Mouse (Mus musculus) intestine, embryonic 15.5 days (tissue): ENCODE measurements around the gene Syt2. TPM values are rescaled to one million over a fixed set of nuclear protein-coding genes. Genes with fewer than 3 reads are reported as not detected.
A peak's percentile ranks its signal among the peaks of the same experiment; 100 is the strongest.

Experiments used
- ATAC-seq: fragments of 200-750 bp; cut with Nextera tagmentation; 2 replicates; pipeline ENCODE4 v1.8.0; 2017; ENCODE audit warnings: moderate TSS enrichment, moderate library complexity
- H3K27ac ChIP-seq: fragments of 300-500 bp; sonication (generic); 2 replicates; pipeline ENCODE4 v1.5.1; 2015; ENCODE audit warnings: mild to moderate bottlenecking, inconsistent platforms
- H3K27me3 ChIP-seq: fragments of 300-500 bp; sonication (generic); replicated peaks from 2 replicates; pipeline ENCODE4 v1.6.1; 2015; ENCODE audit warnings: inconsistent platforms
- H3K36me3 ChIP-seq: fragments of 300-500 bp; sonication (generic); 2 replicates; pipeline ENCODE4 v1.6.1; 2015; ENCODE audit warnings: inconsistent platforms
- H3K4me1 ChIP-seq: fragments of 300-500 bp; sonication (generic); replicated peaks from 2 replicates; pipeline ENCODE4 v1.6.1; 2015; ENCODE audit warnings: inconsistent platforms
- H3K4me2 ChIP-seq: fragments of 300-500 bp; sonication (generic); replicated peaks from 2 replicates; pipeline ENCODE4 v1.6.1; 2015; ENCODE audit warnings: mild to moderate bottlenecking, inconsistent platforms
- H3K4me3 ChIP-seq: fragments of 300-500 bp; sonication (generic); replicated peaks from 2 replicates; pipeline ENCODE4 v1.5.1; 2015; ENCODE audit warnings: inconsistent platforms
- H3K9ac ChIP-seq: fragments of 300-500 bp; sonication (generic); 2 replicates; pipeline ENCODE4 v1.6.1; 2015; ENCODE audit warnings: inconsistent platforms
- H3K9me3 ChIP-seq: fragments of 300-500 bp; sonication (generic); 2 replicates; pipeline ENCODE4 v1.6.1; 2016; ENCODE audit warnings: inconsistent platforms
- WGBS: fragments of 180-500 bp; shearing (Covaris S2); methylation state at CpG from one replicate; pipeline ENCODE4 v1.1.7; 2015; 5-methylcytosine and 5-hydroxymethylcytosine counted together
- polyA plus RNA-seq: library from polyadenylated mRNA; unstranded; fragments of >200 nt; fragmentation: Nextera tagmentation; extraction: Ambion mirVana; gene quantifications from 2 replicates; pipeline ENCODE4 v1.2.1, GENCODE M21; 2015

The Syt2 gene
- polyA plus RNA-seq, 1 experiment from 2014 or later, result 2.0 TPM

DNA sequence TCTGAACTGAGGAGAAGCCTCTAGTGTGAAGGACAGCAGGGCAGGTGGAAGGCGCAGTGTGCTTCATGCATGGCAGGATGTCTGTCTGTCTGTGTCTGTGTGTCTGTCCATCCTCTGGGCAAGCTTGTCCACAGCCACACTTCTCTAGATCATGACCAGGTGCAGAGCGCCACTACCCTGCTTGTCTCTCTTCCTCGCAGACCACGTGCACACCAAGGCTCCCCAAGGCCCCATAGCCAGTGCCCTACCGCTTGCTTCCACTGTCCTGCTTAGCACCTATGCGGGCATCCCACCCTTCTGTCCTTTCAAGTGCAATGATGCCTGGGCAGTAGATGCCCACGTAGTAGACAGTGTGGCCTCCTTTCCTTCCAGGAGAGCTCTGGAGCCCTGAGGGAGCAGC is 80.0 kb downstream of the Syt2 start:
- no peaks in the 10 kb centered on the region for H3K27me3 ChIP-seq
- peaks cover 20% of the 10 kb centered on the region for H3K4me1 ChIP-seq
- no peak overlapping the region for H3K4me3 ChIP-seq
- H3K36me3 ChIP-seq, result no peaks in the 10 kb centered on the region
- no peaks in the 10 kb centered on the region for H3K9me3 ChIP-seq
- 91% methylated on average over 7 of the region's 7 CpGs for WGBS
- no peak for ATAC-seq
- H3K27ac ChIP-seq, result no peak overlapping the region
- no peak overlapping the region for H3K9ac ChIP-seq
- H3K4me2 ChIP-seq, result no peak overlapping the region

DNA sequence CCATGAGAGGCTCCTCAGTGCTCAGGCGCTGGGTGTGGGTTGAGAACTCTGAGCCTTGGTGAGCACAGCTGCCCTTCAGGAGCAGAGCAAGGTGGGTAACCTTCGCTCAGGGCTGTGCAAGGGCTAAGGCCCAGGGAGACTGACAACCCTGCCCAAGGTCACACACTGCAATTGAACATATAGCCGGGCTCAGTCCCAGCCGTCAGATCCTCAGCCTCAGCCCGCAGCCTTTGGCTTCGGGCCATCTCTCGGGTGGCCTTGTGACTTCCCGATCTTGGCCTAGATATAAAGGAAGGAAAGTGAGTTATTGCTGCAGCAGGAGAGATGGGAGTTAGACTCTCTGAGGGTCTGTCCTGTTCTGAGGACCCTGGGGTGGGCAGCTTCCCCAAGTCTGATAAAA is 80.8 kb downstream of the Syt2 start:
- no peak overlapping the region for H3K27ac ChIP-seq
- no peak overlapping the region for H3K9ac ChIP-seq
- H3K27me3 ChIP-seq, result no peaks in the 10 kb centered on the region
- no peak overlapping the region for H3K4me2 ChIP-seq
- no peaks in the 10 kb centered on the region for H3K9me3 ChIP-seq
- H3K4me3 ChIP-seq, result no peak overlapping the region
- H3K4me1 ChIP-seq, result peaks cover 20% of the 10 kb centered on the region
- ATAC-seq, result peak; percentile 73
- no peaks in the 10 kb centered on the region for H3K36me3 ChIP-seq
- WGBS, result 41% methylated on average over 8 of the region's 8 CpGs

DNA sequence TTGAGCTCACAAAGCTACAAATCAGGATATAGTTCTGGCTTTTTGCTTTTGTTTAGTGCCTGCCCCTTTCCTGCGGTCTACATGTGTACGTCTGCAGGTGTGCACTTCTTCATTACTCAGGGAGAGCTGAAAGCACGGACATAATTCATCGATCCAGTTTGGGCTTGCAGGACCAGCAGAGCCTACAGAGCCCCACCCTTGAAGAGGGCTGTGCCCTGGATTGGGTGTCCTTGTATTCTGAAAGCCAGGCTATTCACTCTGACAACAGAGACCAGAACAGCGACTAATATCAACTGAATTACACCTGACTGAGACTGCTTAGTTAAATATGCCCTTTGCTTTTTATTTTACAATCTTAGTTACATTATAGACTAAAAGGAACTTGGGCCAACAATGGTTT is 87.2 kb downstream of the Syt2 start:
- Histone ChIP-seq H3K4me1 (peaks cover 3% of the 10 kb centered on the region; the same call in 1 of the 2 replicates), H3K9ac (no peak overlapping the region), H3K27me3 (no peaks in the 10 kb centered on the region), H3K4me3 (no peak overlapping the region), H3K36me3 (no peaks in the 10 kb centered on the region), H3K27ac (peak overlapping the region; percentile 32; the same call in 1 of the 2 replicates), H3K9me3 (no peaks in the 10 kb centered on the region), H3K4me2 (no peak overlapping the region)
- ATAC-seq, result peak; percentile 86
- WGBS, result 60% methylated on average over 5 of the region's 5 CpGs

DNA sequence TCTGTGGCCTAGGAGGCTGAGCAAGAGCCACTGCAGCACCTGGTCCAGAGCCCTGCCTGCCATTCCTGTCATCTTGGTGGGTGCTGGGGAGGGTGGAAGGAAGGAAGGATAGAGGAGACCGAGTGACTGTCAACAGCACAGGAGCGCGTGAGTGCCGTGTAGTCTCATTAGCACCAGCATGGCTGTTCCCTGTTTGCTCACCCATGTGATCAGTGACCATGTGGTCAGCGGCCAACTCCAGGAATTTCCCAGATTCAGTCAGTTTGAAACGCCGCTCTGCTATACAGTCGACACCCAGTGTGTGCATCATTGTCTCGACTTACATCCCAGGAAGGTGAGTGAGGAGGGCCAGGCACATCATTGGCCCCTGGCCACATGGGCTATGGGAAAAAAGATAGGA is 91.0 kb downstream of the Syt2 start:
- no peak for ATAC-seq
- no peak overlapping the region for H3K4me3 ChIP-seq
- H3K9ac ChIP-seq, result no peak overlapping the region
- H3K36me3 ChIP-seq, result no peaks in the 10 kb centered on the region
- no peak overlapping the region for H3K27ac ChIP-seq
- no peaks in the 10 kb centered on the region for H3K9me3 ChIP-seq
- 72% methylated on average over 9 of the region's 9 CpGs for WGBS
- no peaks in the 10 kb centered on the region for H3K27me3 ChIP-seq
- H3K4me2 ChIP-seq, result no peak overlapping the region
- H3K4me1 ChIP-seq, result peaks cover 5% of the 10 kb centered on the region; the same call in 1 of the 2 replicates

DNA sequence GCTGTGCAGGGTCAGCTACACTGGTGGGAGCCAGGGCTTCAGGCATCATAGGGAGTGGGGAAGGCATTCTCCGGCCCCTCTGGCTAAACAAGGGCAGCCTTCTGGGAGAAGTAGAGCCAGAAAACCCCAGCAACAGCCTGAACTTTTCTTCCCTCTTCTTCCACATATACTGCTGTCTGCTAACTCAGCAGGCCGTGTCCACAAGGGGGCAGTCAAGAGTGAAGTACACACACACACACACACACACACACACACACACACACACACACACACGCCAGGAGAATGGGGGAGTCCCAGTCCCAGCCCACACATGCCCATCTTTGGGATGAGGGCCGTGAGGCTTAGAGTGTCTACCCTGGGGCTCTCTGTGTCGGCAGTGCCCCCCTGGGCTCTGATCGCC is 95.0 kb downstream of the Syt2 start:
- no peak overlapping the region for H3K4me2 ChIP-seq
- no peak overlapping the region for H3K27ac ChIP-seq
- H3K9ac ChIP-seq, result no peak overlapping the region
- peak; percentile 18; the same call in 1 of the 2 replicates for ATAC-seq
- H3K4me3 ChIP-seq, result no peak overlapping the region
- H3K27me3 ChIP-seq, result no peaks in the 10 kb centered on the region
- peaks cover 6% of the 10 kb centered on the region for H3K4me1 ChIP-seq
- 72% methylated on average over 5 of the region's 6 CpGs for WGBS
- H3K9me3 ChIP-seq, result no peaks in the 10 kb centered on the region
- H3K36me3 ChIP-seq, result no peaks in the 10 kb centered on the region

DNA sequence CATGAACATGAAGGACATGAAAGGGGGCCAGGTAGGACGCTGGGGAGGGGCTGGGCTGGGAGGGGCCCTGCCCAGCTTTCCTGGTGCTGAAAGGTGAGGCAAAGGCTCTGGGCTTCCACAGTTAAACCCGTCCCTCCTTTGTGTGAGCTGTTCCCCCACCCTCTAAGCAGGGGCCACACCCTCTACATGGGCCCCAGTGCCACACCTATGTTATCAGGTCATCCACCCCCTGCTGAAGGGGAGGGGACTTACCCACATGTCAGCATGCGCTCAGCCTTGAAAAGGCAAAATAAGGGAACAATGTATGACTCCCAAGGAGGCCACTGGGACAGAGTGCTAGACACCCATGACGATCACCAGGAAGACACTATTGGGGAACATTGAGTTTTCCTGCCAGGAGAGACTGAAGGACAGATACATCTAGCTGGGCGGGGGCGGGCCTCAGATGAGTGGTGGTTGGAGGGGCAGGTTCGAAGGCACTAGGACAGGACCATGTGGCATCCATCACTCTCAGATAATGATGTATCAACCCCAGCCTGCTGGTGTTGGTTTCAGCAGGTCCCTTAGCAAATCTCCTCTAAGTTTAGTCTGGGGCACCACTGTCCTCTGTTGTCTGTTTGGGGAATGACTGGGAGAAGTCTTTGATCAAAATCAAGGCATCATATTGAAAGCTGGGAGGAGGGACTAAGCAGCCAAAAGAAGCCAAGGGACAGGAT is 95.6 kb downstream of the Syt2 start:
- Histone ChIP-seq H3K36me3 (no peaks in the 10 kb centered on the region), H3K27me3 (no peaks in the 10 kb centered on the region), H3K27ac (no peak overlapping the region), H3K9ac (no peak overlapping the region), H3K9me3 (no peaks in the 10 kb centered on the region), H3K4me1 (peaks cover 6% of the 10 kb centered on the region), H3K4me2 (no peak overlapping the region), H3K4me3 (no peak overlapping the region)
- ATAC-seq, result peak; percentile 91
- 60% methylated on average over 7 of the region's 7 CpGs for WGBS

DNA sequence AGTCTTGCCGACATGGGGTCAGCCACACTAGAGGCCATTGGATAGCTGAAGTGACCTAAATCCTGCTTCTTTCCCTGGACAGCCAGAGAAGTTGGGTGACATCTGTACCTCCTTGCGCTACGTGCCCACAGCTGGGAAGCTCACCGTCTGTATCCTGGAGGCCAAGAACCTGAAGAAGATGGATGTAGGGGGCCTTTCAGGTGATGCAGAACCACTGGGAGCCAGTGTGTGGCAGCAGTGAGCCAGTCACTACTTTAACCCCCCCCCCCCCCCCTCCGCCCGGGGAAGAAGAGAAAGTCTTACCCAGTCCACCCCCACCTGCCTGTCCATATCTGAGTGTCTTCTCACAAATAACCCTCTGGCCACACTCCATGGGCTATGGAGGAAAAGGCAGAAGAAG is 99.2 kb downstream of the Syt2 start:
- no peak overlapping the region for H3K4me2 ChIP-seq
- WGBS, result 46% methylated on average over 6 of the region's 6 CpGs
- no peak overlapping the region for H3K4me3 ChIP-seq
- no peak for ATAC-seq
- no peak overlapping the region for H3K9ac ChIP-seq
- no peaks in the 10 kb centered on the region for H3K9me3 ChIP-seq
- H3K4me1 ChIP-seq, result peaks cover 18% of the 10 kb centered on the region
- H3K27ac ChIP-seq, result no peak overlapping the region
- H3K27me3 ChIP-seq, result no peaks in the 10 kb centered on the region
- no peaks in the 10 kb centered on the region for H3K36me3 ChIP-seq

DNA sequence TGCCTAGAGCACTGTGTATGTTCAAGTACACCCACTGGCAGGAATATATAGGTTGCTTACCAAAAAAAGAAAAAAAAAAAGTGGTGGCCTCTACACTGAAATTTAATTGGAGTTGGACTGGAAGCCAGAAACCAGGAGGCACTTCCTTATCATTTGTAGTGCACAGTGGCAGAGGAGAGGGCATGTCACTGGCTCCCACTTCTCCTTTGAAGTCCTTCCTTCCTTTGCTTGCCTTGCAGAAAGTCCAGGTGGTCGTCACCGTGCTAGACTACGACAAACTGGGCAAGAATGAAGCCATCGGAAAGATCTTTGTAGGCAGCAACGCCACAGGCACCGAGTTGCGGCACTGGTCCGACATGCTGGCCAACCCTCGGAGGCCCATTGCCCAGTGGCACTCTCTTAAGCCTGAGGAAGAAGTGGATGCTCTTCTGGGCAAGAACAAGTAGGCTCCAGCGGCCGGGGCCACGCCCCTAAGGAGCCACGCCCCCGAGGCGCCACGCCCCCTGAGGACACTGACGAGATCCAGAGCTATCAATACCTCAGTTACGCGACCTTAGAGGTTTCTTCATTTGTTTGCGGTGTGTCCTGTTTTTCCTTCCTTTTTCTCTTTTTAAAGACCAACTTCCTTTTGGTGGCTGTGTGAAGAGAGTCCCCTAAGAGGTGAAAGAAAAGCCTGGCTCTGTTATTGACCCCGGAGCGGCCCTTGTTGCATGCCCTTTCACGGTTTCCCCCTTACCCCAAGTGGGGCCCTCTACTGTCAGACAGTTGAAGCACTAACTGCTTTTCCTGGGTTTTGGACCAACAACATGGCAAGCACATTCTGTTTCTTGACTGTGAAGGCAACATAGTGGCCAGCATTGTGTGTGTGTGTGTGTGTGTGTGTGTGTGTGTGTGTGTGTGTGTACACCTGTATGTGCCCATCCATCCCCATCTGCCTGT is 101.0 kb downstream of the Syt2 start:
- no peaks in the 10 kb centered on the region for H3K27me3 ChIP-seq
- H3K9me3 ChIP-seq, result no peaks in the 10 kb centered on the region
- no peak overlapping the region for H3K9ac ChIP-seq
- no peaks in the 10 kb centered on the region for H3K36me3 ChIP-seq
- peak overlapping the region; percentile 30 for H3K4me2 ChIP-seq
- peaks cover 23% of the 10 kb centered on the region for H3K4me1 ChIP-seq
- no peak overlapping the region for H3K4me3 ChIP-seq
- WGBS, result 22% methylated on average over 23 of the region's 23 CpGs
- ATAC-seq, result peak; percentile 46; the same call in 1 of the 2 replicates
- H3K27ac ChIP-seq, result no peak overlapping the region

DNA sequence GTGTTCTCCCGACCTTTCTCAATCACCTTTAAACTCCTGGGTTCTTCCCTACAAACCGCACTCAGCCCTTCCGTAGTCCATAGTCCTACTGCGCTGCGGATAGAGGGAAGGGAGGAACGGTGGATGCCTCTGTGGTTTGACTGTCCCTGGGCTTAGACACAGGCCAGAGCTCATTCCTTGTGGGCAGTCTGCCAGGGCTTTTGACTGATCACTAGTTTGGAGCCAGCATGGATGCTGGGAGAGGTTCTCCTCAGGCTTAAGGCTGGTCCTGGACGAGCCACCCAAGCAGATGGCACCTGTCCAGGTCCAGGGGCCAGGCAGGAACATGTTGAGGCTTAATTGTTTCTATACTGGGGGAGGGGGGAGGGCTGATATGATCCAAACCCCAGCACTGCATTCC is 103.4 kb downstream of the Syt2 start:
- H3K4me2 ChIP-seq, result no peak overlapping the region
- WGBS, result 38% methylated on average over 7 of the region's 7 CpGs
- H3K27me3 ChIP-seq, result no peaks in the 10 kb centered on the region
- no peaks in the 10 kb centered on the region for H3K9me3 ChIP-seq
- H3K27ac ChIP-seq, result peak overlapping the region; percentile 76
- no peak overlapping the region for H3K9ac ChIP-seq
- H3K36me3 ChIP-seq, result no peaks in the 10 kb centered on the region
- peaks cover 40% of the 10 kb centered on the region for H3K4me1 ChIP-seq
- no peak overlapping the region for H3K4me3 ChIP-seq
- peak; percentile 40 for ATAC-seq

DNA sequence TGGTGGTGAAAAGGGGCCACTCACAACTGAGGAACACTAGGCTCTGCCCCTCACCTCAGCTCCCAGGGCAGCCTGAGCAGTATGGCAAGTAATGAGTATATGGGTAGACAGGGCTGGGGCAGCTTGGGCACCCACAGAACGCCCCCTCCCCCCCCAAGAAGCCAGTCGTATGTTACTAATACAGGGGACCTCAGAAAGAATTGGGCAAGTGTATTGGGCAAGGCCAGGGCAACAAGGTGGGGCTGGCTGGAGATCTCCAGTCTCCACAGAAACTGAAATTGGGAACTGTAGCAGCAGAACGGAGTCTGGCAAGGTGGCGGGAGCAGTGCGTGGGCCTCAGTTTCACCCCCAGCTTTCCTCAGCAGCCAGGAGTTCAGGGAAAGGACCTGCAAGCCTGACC is 106.0 kb downstream of the Syt2 start:
- H3K27ac ChIP-seq, result peak overlapping the region; percentile 57
- H3K4me1 ChIP-seq, result peaks cover 59% of the 10 kb centered on the region
- H3K4me3 ChIP-seq, result no peak overlapping the region
- H3K4me2 ChIP-seq, result no peak overlapping the region
- no peaks in the 10 kb centered on the region for H3K27me3 ChIP-seq
- no peaks in the 10 kb centered on the region for H3K36me3 ChIP-seq
- 84% methylated on average over 5 of the region's 5 CpGs for WGBS
- H3K9ac ChIP-seq, result no peak overlapping the region
- no peaks in the 10 kb centered on the region for H3K9me3 ChIP-seq
- no peak for ATAC-seq

DNA sequence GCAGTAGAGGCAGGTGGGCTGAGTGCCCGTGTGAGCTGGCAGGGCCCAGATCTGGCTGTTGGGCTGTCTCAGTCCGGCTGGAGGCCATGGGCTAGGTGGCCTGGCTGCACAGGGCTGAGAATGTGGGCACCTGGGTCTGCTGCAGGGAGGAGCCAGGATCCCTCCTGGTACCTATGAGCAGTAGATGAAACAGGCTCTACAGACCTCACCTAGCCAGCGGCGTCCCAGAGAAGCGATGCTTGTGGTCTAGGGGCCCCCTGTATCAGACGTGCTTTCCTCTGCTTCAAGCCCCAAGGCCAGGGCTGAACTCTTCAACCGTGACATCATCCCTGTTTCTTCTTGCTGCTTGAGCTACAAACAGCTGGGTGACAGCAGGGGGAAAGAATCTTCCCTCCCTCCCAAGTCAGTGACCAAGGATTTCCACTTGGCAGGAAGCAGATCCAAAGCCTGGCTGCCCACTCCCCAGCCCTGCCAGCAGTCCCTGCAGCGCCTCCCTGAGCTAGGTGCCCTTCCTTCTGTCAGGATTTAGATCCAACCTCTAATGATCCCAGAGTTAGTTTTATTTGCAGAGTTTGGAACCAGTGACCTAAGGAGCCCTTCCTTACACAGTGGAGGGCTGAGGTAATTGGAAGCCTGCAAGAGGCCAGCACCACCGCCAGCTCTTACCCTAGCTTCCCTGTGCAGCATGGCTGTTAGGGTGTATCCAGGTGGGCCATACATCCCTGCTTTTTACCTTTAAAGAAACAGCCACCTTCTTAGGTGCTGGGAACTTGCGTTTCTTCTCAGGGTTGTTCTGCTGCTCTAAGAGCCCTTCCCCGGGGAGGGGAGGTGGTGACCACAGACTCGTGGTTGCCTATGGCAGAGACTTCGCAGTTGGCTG is 107.5 kb downstream of the Syt2 start:
- 42% methylated on average over 13 of the region's 13 CpGs for WGBS
- H3K4me1 ChIP-seq, result peaks cover 61% of the 10 kb centered on the region
- no peak overlapping the region for H3K4me3 ChIP-seq
- H3K27ac ChIP-seq, result peak overlapping the region; percentile 88
- peak overlapping the region; percentile 14; the same call in 1 of the 2 replicates for H3K4me2 ChIP-seq
- ATAC-seq, result peak; percentile 68
- peaks cover 6% of the 10 kb centered on the region; the same call in 1 of the 2 replicates for H3K36me3 ChIP-seq
- H3K27me3 ChIP-seq, result no peaks in the 10 kb centered on the region
- peak overlapping the region; percentile 23; the same call in 1 of the 2 replicates for H3K9ac ChIP-seq
- H3K9me3 ChIP-seq, result no peaks in the 10 kb centered on the region

DNA sequence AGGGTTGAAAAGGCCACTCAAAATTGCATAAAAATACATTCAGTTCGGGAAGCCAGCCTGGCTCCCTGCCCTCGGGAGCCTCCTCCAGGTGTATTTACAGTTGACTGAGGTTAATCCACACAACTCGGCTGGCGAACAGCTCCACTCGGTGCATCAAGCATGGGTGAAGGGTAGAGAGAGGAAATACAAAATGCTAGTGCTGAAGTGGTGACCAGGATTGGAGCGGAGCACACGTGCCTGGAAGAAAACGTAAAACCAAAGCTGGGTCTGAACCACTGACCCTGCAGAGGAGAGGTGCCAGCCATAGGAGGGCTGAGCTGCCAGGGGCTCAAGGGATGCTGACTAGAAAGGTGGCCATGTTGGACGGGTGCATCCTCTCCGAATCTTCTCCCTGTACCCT is 108.3 kb downstream of the Syt2 start:
- no peak for ATAC-seq
- no peaks in the 10 kb centered on the region for H3K9me3 ChIP-seq
- H3K4me1 ChIP-seq, result peaks cover 60% of the 10 kb centered on the region
- H3K4me2 ChIP-seq, result no peak overlapping the region
- peak overlapping the region; percentile 52; the same call in 1 of the 2 replicates for H3K27ac ChIP-seq
- peaks cover 13% of the 10 kb centered on the region; the same call in 1 of the 2 replicates for H3K36me3 ChIP-seq
- no peak overlapping the region for H3K4me3 ChIP-seq
- no peak overlapping the region for H3K9ac ChIP-seq
- no peaks in the 10 kb centered on the region for H3K27me3 ChIP-seq
- 62% methylated on average over 10 of the region's 10 CpGs for WGBS
